Comparison of ENCODE assay signal across 8 mouse cellular contexts in genomic region chr4:123200771-123201185, GRCm38 (mm10). TPM values are rescaled to one million over a fixed set of nuclear protein-coding genes. Genes with fewer than 3 reads are reported as not detected.
A peak's percentile ranks its signal among the peaks of the same experiment; 100 is the strongest.
DNase-seq lines count a peak whose midpoint lies in the region; ATAC-seq lines count a peak whose summit lies in the region.

No protein-coding gene starts in this region.

- H3K27ac ChIP-seq in hindbrain, embryonic 15.5 days (replicated peaks) = no peak overlapping the region

- peaks cover 18% of the 10 kb centered on the region; the same call in 1 of the 2 replicates for H3K27me3 ChIP-seq in hindbrain, embryonic 15.5 days

- peak overlapping the region; percentile 43 for H3K9ac ChIP-seq in hindbrain, embryonic 15.5 days

- H3K9me3 ChIP-seq in hindbrain, embryonic 15.5 days = no peaks in the 10 kb centered on the region

- 3% methylated on average over 15 of the region's 15 CpGs for WGBS in hindbrain, embryonic 15.5 days

- H3K4me3 ChIP-seq in hindbrain, embryonic 15.5 days = peak overlapping the region; percentile 43

- peaks cover 15% of the 10 kb centered on the region for H3K4me1 ChIP-seq in hindbrain, embryonic 15.5 days (replicated peaks)

- H3K4me2 ChIP-seq in hindbrain, embryonic 15.5 days = peak overlapping the region; percentile 87

- peak; percentile 75 for ATAC-seq in frontal cortex, adult (ENCODE audit: low TSS enrichment)
- ATAC-seq in hindbrain, embryonic 15.5 days (ENCODE audit: low FRiP score, low read depth) = peak; percentile 55; the same call in 1 of the 2 replicates

- DNase-seq in adrenal gland, adult (ENCODE audit: inconsistent age in 2 of 2, low spot score in 1 of 2) = peak; percentile 83 to 91
- DNase-seq in adrenal gland, postnatal 4 days (ENCODE audit: low spot score in 2 of 2) = no peak
- DNase-seq in cerebellum, adult 8-10 months = peak; percentile 83
- peak; percentile 59 to 67 for DNase-seq in left cerebral cortex, postnatal 36 days (ENCODE audit: low spot score in 2 of 2)
- peak; percentile 78 for DNase-seq in mesoderm, embryonic 11.5 days (ENCODE audit: low read depth, low spot score)
- peak; percentile 50 for DNase-seq in skeletal muscle tissue, adult 2 months (ENCODE audit: low read depth, low spot score)

- H3K36me3 ChIP-seq in hindbrain, embryonic 15.5 days = no peaks in the 10 kb centered on the region

- intact Hi-C loops in left cerebral cortex, postnatal 36 days (cut with DNase I) = loop anchor here (2.0 kb wide), 1 partner anchor 44 kb away; no protein-coding TSS in a partner anchor

RNA-seq across cellular contexts. Expression of gene Nt5c1a, which starts 0.5 kb away (rescaled TPM):
- total RNA-seq in adrenal gland, postnatal 4 days (2021) = 10 to 100 TPM; 15.3 to 15.7 TPM
- 0.16 and 0.30 TPM in 2 replicates for polyA plus RNA-seq in hindbrain, embryonic 15.5 days (2015; fragmentation: Nextera tagmentation; extraction: Ambion mirVana)
- 10 to 100 TPM in 1 of 2 experiments, 1 to 10 TPM in 1; 8.9 to 10.0 TPM for total RNA-seq in left cerebral cortex, postnatal 36 days (2021)

RNA-seq across cellular contexts. Expression of gene Hpcal4, which starts 17.8 kb away (rescaled TPM):
- total RNA-seq in adrenal gland, postnatal 4 days (2021) = 1 to 10 TPM; 3.1 to 5.5 TPM
- polyA plus RNA-seq in hindbrain, embryonic 15.5 days (2015; fragmentation: Nextera tagmentation; extraction: Ambion mirVana) = 40.1 and 44.3 TPM in 2 replicates
- total RNA-seq in left cerebral cortex, postnatal 36 days (2021) = 100 to 1,000 TPM; 549 to 564 TPM

RNA-seq across cellular contexts. Expression of gene Heyl, which starts 32.6 kb away (rescaled TPM):
- total RNA-seq in adrenal gland, postnatal 4 days (2021) = 10 to 100 TPM; 12.4 to 17.6 TPM
- polyA plus RNA-seq in hindbrain, embryonic 15.5 days (2015; fragmentation: Nextera tagmentation; extraction: Ambion mirVana) = 6.4 and 6.5 TPM in 2 replicates
- total RNA-seq in left cerebral cortex, postnatal 36 days (2021) = 1 to 10 TPM; 4.4 TPM

Comparison
In these comparisons a context has a peak if more than half of its experiments do, and no peak if none do; other contexts are left out.
1. DNase-seq: peak in adrenal gland, adult (2 of 2), cerebellum, adult 8-10 months (single experiment), left cerebral cortex, postnatal 36 days (2 of 2), mesoderm, embryonic 11.5 days (single experiment) and skeletal muscle tissue, adult 2 months (single experiment); none in adrenal gland, postnatal 4 days (0 of 2).
2. RNA of gene Hpcal4, which starts 17.8 kb away (total RNA-seq): 549 to 564 TPM in left cerebral cortex, postnatal 36 days; 3.1 to 5.5 TPM in adrenal gland, postnatal 4 days; every median in the first group is over 10 times any median in the second.